ENCODE assay signal across 24 mouse cellular contexts in the genomic region with DNA sequence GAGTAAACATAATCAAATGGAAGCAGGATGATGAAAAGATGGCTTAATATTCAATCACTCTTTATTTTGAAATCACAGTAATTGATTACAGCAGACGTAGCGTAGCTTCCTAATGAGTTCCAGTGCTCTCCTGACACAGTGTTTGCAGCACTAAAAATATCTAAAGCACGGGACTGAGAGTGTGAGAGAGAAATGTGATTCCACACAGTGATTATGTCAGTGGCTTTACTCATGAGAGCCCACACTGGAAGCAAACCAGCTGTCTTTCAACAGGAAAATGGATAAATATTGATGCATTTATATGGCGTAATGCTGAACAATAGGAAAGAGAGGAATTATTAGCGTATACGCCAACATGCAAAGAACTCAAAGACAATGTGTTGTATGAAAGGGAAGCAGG. TPM values are rescaled to one million over a fixed set of nuclear protein-coding genes. Genes with fewer than 3 reads are reported as not detected.
DNase-seq lines count a peak whose midpoint lies in the region; ATAC-seq and TF ChIP-seq lines count a peak whose summit lies in the region.
"Had no signal": no experiment of that assay in that cellular context is flagged by ENCODE, and none has a peak within 500 bp of the region (broad histone marks: within the 10 kb centered on the region; RNA-seq: fewer than 3 reads in every experiment).

No protein-coding gene starts in this region.

- H3K9me3 ChIP-seq in lung, embryonic 14.5 days (ENCODE audit: low read depth, low read length) = no peaks in the 10 kb centered on the region
- H3K9me3 ChIP-seq: heart, embryonic 12.5 days; neural tube, embryonic 12.5 days had no signal

- no peak overlapping the region for H3K4me3 ChIP-seq in lung, embryonic 14.5 days (ENCODE audit: low read depth, low read length)
- H3K4me3 ChIP-seq: heart, embryonic 12.5 days; layer of hippocampus, adult 2 months; neural tube, embryonic 12.5 days had no signal

- ATAC-seq in frontal cortex, adult (ENCODE audit: low TSS enrichment) = peak; percentile 23; the same call in 1 of the 2 replicates
- ATAC-seq in lung, embryonic 14.5 days (ENCODE audit: insufficient read depth) = peak; percentile 62; the same call in 1 of the 2 replicates
- ATAC-seq: hindbrain, embryonic 16.5 days; intestine, embryonic 16.5 days; liver, postnatal 0 days had no signal

- WGBS in lung, embryonic 14.5 days = 31% methylated on average over 6 of the region's 6 CpGs

- DNase-seq in frontal cortex, postnatal 14 days (ENCODE audit: low spot score in 2 of 2) = no peak
- peak; percentile 51 for DNase-seq in lung, embryonic 14.5 days
- no peak for DNase-seq in lung, postnatal 36 days
- DNase-seq in NIH3T3 (ENCODE audit: low read depth) = peak; percentile 63
- DNase-seq in brain, adult 2 months (ENCODE audit: low read depth, low spot score) = peak; percentile 39
- DNase-seq in cerebellum, adult 11-12 months = no peak
- DNase-seq: adrenal gland, postnatal 14 days; cerebellum, adult 9-11 months; gastrocnemius, postnatal 14 days; heart, adult 11 months; heart, postnatal 36 days; kidney, adult 9 months; kidney, postnatal 14 days; liver, postnatal 0 days; right cerebral cortex, postnatal 14 days; spleen, adult 18-20 months had no signal

- TF ChIP-seq CTCF in lung, embryonic 14.5 days (IDR thresholded peaks at IDR 0.05; ENCODE audit: low read depth) = no peak

- no peaks in the 10 kb centered on the region for H3K27me3 ChIP-seq in lung, embryonic 14.5 days (ENCODE audit: insufficient read depth, low read length)
- H3K27me3 ChIP-seq: neural tube, embryonic 12.5 days had no signal

- 0 out of 2 replicates have a peak overlapping the region, but pooled peaks have one; percentile 0 for H3K4me2 ChIP-seq in lung, embryonic 14.5 days
- H3K4me2 ChIP-seq: heart, embryonic 12.5 days; liver, embryonic 11.5 days; midbrain, embryonic 11.5 days; neural tube, embryonic 12.5 days had no signal

- no peak overlapping the region for H3K9ac ChIP-seq in lung, embryonic 14.5 days
- H3K9ac ChIP-seq: heart, embryonic 12.5 days; liver, postnatal 0 days; neural tube, embryonic 12.5 days had no signal

- H3K36me3 ChIP-seq in lung, embryonic 14.5 days (ENCODE audit: insufficient read depth) = no peaks in the 10 kb centered on the region
- H3K36me3 ChIP-seq: heart, embryonic 12.5 days; neural tube, embryonic 12.5 days had no signal

- no peak overlapping the region for H3K27ac ChIP-seq in lung, embryonic 14.5 days (ENCODE audit: low read depth)
- H3K27ac ChIP-seq: layer of hippocampus, adult 2 months; neural tube, embryonic 12.5 days had no signal

- H3K4me1 ChIP-seq in lung, embryonic 14.5 days (ENCODE audit: insufficient read depth) = 0 out of 2 replicates have a peak, but pooled peaks cover 4% of the 10 kb centered on the region
- H3K4me1 ChIP-seq: neural tube, embryonic 12.5 days had no signal

RNA-seq across cellular contexts. Expression of gene Depdc1b, which starts 37.5 kb away (rescaled TPM):
- 17.3 and 20.2 TPM in 2 replicates for polyA plus RNA-seq in lung, embryonic 14.5 days (2014; fragmentation: Nextera tagmentation; extraction: Ambion mirVana)

Comparison
In these comparisons a context has a peak if more than half of its experiments do, and no peak if none do; other contexts are left out.
1. DNase-seq: peak in lung, embryonic 14.5 days (single experiment), NIH3T3 (single experiment) and brain, adult 2 months (single experiment); none in frontal cortex, postnatal 14 days (0 of 2), lung, postnatal 36 days (single experiment) and cerebellum, adult 11-12 months (single experiment).